Mouse (Mus musculus) ES-Bruce4 (cell line): ENCODE results near the gene Osbpl9.

Experiments
- CTCF ChIP-seq: IDR thresholded peaks from one replicate; pipeline ENCODE4 v1.8.1; 2011; ENCODE audit warnings: low read depth, low read length
- POLR2A ChIP-seq: IDR thresholded peaks from one replicate; pipeline ENCODE4 v1.8.1; 2011; ENCODE audit warnings: low read length; ENCODE audit not compliant: insufficient read depth

- peak; percentile 55 for TF ChIP-seq POLR2A
- TF ChIP-seq CTCF, result no peak
Measured at GRCm38 (mm10) chr4:109201582-109202424, at the start of gene Osbpl9.
